Mouse (Mus musculus) heart, embryonic 14.5 days (tissue): ENCODE results near the gene Bcl2. TPM values are rescaled to one million over a fixed set of nuclear protein-coding genes. Genes with fewer than 3 reads are reported as not detected.

Experiments used
- ATAC-seq: fragments of 200-750 bp; cut with Nextera tagmentation; 2 replicates; pipeline ENCODE4 v1.8.0; 2017; ENCODE audit warnings: low read depth, moderate TSS enrichment; ENCODE audit not compliant: insufficient number of reproducible peaks, insufficient read depth, low FRiP score
- H3K27ac ChIP-seq, 2 experiments: fragments of 200-500 bp in 1 of 2; fragments of 300-500 bp in 1 of 2; sonication (generic) in 1 of 2; replicated peaks in 1 of 2; 2 replicates each; pipeline ENCODE4 v1.5.1; 2012 to 2014; ENCODE audit warnings: low read depth in 2 of 2, low read length in 2 of 2, control low read depth in 1 of 2, mild to moderate bottlenecking in 1 of 2, mixed read lengths in 1 of 2; ENCODE audit not compliant: control insufficient read depth in 1 of 2, insufficient read depth in 1 of 2
- H3K27me3 ChIP-seq: fragments of 300-500 bp; sonication (generic); 2 replicates; pipeline ENCODE4 v1.6.1; 2014; ENCODE audit warnings: mild to moderate bottlenecking, low read length, control low read depth; ENCODE audit not compliant: control insufficient read depth, insufficient read depth
- H3K36me3 ChIP-seq: fragments of 300-500 bp; sonication (generic); 2 replicates; pipeline ENCODE4 v1.6.1; 2014; ENCODE audit warnings: mild to moderate bottlenecking, control low read depth, low read length, mixed read lengths; ENCODE audit not compliant: control insufficient read depth, insufficient read depth
- H3K4me1 ChIP-seq, 2 experiments: fragments of 200-500 bp in 1 of 2; fragments of 300-500 bp in 1 of 2; sonication (generic) in 1 of 2; 2 replicates each; pipeline ENCODE4 v1.6.1; 2012 to 2014; ENCODE audit warnings: low read length in 2 of 2, control low read depth in 1 of 2, mixed read lengths in 1 of 2; ENCODE audit not compliant: control insufficient read depth in 2 of 2, insufficient read depth in 2 of 2
- H3K4me2 ChIP-seq: fragments of 300-500 bp; sonication (generic); 2 replicates; pipeline ENCODE4 v1.6.1; 2014; ENCODE audit warnings: mild to moderate bottlenecking, low read length
- H3K4me3 ChIP-seq, 2 experiments: fragments of 200-500 bp in 1 of 2; fragments of 300-500 bp in 1 of 2; sonication (generic) in 1 of 2; 2 replicates each; pipeline ENCODE4 v1.5.1; 2012 to 2014; ENCODE audit warnings: low read length in 2 of 2, mild to moderate bottlenecking in 2 of 2, control low read depth in 1 of 2, low read depth in 1 of 2, moderate library complexity in 1 of 2; ENCODE audit not compliant: control insufficient read depth in 1 of 2, insufficient read depth in 1 of 2
- H3K9ac ChIP-seq: fragments of 300-500 bp; sonication (generic); 2 replicates; pipeline ENCODE4 v1.6.1; 2014; ENCODE audit warnings: mild to moderate bottlenecking, low read length
- H3K9me3 ChIP-seq: fragments of 300-500 bp; sonication (generic); 2 replicates; pipeline ENCODE4 v1.6.1; 2016; ENCODE audit warnings: low read length, control low read depth; ENCODE audit not compliant: control insufficient read depth
- WGBS: fragments of 180-500 bp; shearing (Covaris S2); extraction: QIAGEN DNeasy Blood & Tissue Kit; methylation state at CpG from one replicate; pipeline ENCODE4 v1.1.7; 2014; 5-methylcytosine and 5-hydroxymethylcytosine counted together
- polyA plus RNA-seq: library from polyadenylated mRNA; unstranded; fragments of >200 nt; fragmentation: Nextera tagmentation; extraction: Ambion mirVana; gene quantifications from 2 replicates; pipeline ENCODE4 v1.2.1, GENCODE M21; 2014

Bcl2 gene
- polyA plus RNA-seq, 1 experiment from 2014 or later, result 6.2 TPM

GRCm38 (mm10) chr1:106654254-106654653, 59.8 kb downstream of the Bcl2 start:
- no peak overlapping the region for H3K9ac ChIP-seq
- 91% methylated on average over 6 of the region's 6 CpGs for WGBS
- no peak overlapping the region for H3K4me3 ChIP-seq
- no peak for ATAC-seq
- no peak overlapping the region for H3K27ac ChIP-seq
- H3K4me1 ChIP-seq, result peaks cover 17 to 36% of the 10 kb centered on the region in 2 experiments
- H3K27me3 ChIP-seq, result no peaks in the 10 kb centered on the region
- no peaks in the 10 kb centered on the region for H3K36me3 ChIP-seq
- H3K4me2 ChIP-seq, result no peak overlapping the region
- no peaks in the 10 kb centered on the region for H3K9me3 ChIP-seq

- H3K36me3 ChIP-seq, result no peaks in the 10 kb centered on the region
- H3K27me3 ChIP-seq, result no peaks in the 10 kb centered on the region
- H3K9ac ChIP-seq, result no peak overlapping the region
- 20% methylated on average over 4 of the region's 4 CpGs for WGBS
- no peaks in the 10 kb centered on the region for H3K9me3 ChIP-seq
- peaks cover 17 to 36% of the 10 kb centered on the region in 2 experiments for H3K4me1 ChIP-seq
- no peak overlapping the region; a peak in 1 of 4 replicates for H3K27ac ChIP-seq
- no peak overlapping the region for H3K4me2 ChIP-seq
- ATAC-seq, result peak; percentile 43; the same call in 1 of the 2 replicates
- no peak overlapping the region for H3K4me3 ChIP-seq
These were observed 60.6 kb downstream of the Bcl2 start for GRCm38 (mm10) chr1:106653441-106653860.

GRCm38 (mm10) chr1:106651211-106651610, 62.9 kb downstream of the Bcl2 start:
- no peaks in the 10 kb centered on the region for H3K36me3 ChIP-seq
- peaks cover 17 to 36% of the 10 kb centered on the region in 2 experiments for H3K4me1 ChIP-seq
- no peak overlapping the region for H3K4me2 ChIP-seq
- ATAC-seq, result no peak
- H3K4me3 ChIP-seq, result no peak overlapping the region
- no peak overlapping the region for H3K9ac ChIP-seq
- H3K9me3 ChIP-seq, result no peaks in the 10 kb centered on the region
- no peak overlapping the region for H3K27ac ChIP-seq
- 93% methylated on average over 7 of the region's 7 CpGs for WGBS
- H3K27me3 ChIP-seq, result no peaks in the 10 kb centered on the region

- no peaks in the 10 kb centered on the region for H3K27me3 ChIP-seq
- H3K4me2 ChIP-seq, result no peak overlapping the region
- ATAC-seq, result no peak
- no peak overlapping the region for H3K27ac ChIP-seq
- 76% methylated on average over 4 of the region's 4 CpGs for WGBS
- H3K9ac ChIP-seq, result no peak overlapping the region
- H3K4me3 ChIP-seq, result no peak overlapping the region
- peaks cover 17 to 36% of the 10 kb centered on the region in 2 experiments for H3K4me1 ChIP-seq
- no peaks in the 10 kb centered on the region for H3K36me3 ChIP-seq
- H3K9me3 ChIP-seq, result no peaks in the 10 kb centered on the region
These were observed 63.6 kb downstream of the Bcl2 start for GRCm38 (mm10) chr1:106650427-106650826.

GRCm38 (mm10) chr1:106647336-106647735, 66.7 kb downstream of the Bcl2 start:
- H3K9me3 ChIP-seq, result no peaks in the 10 kb centered on the region
- H3K9ac ChIP-seq, result no peak overlapping the region
- no peak overlapping the region for H3K27ac ChIP-seq
- H3K4me2 ChIP-seq, result no peak overlapping the region
- no peaks in the 10 kb centered on the region for H3K36me3 ChIP-seq
- ATAC-seq, result no peak
- 75% methylated on average over 3 of the region's 3 CpGs for WGBS
- H3K4me1 ChIP-seq, result peaks cover 11 to 27% of the 10 kb centered on the region in 2 experiments
- H3K27me3 ChIP-seq, result no peaks in the 10 kb centered on the region
- H3K4me3 ChIP-seq, result no peak overlapping the region

- no peak overlapping the region for H3K27ac ChIP-seq
- WGBS, result 73% methylated on average over 4 of the region's 4 CpGs
These were observed 69.5 kb downstream of the Bcl2 start for GRCm38 (mm10) chr1:106644566-106644965.

GRCm38 (mm10) chr1:106643527-106643926, 70.5 kb downstream of the Bcl2 start:
- Histone ChIP-seq H3K4me2 (no peak overlapping the region), H3K9ac (no peak overlapping the region), H3K9me3 (no peaks in the 10 kb centered on the region), H3K27ac (no peak overlapping the region), H3K36me3 (no peaks in the 10 kb centered on the region), H3K4me1 (peaks cover 2 to 6% of the 10 kb centered on the region in 2 experiments), H3K27me3 (no peaks in the 10 kb centered on the region), H3K4me3 (no peak overlapping the region)
- 41% methylated on average over 3 of the region's 3 CpGs for WGBS
- ATAC-seq, result no peak

More at GRCm38 (mm10) chr1:106644566-106644965, 69.5 kb downstream of the Bcl2 start:
- Histone ChIP-seq H3K9me3 (no peaks in the 10 kb centered on the region), H3K4me2 (no peak overlapping the region), H3K4me3 (no peak overlapping the region), H3K4me1 (peaks cover 2 to 6% of the 10 kb centered on the region in 2 experiments), H3K9ac (no peak overlapping the region), H3K27me3 (no peaks in the 10 kb centered on the region), H3K36me3 (no peaks in the 10 kb centered on the region)
- ATAC-seq, result no peak

- H3K4me3 ChIP-seq, result no peak overlapping the region
- no peak overlapping the region for H3K4me2 ChIP-seq
- H3K27me3 ChIP-seq, result no peaks in the 10 kb centered on the region
- WGBS, result 94% methylated on average over 1 of the region's 1 CpGs
- peaks cover 2 to 6% of the 10 kb centered on the region in 2 experiments for H3K4me1 ChIP-seq
- ATAC-seq, result no peak
- no peak overlapping the region for H3K27ac ChIP-seq
- H3K36me3 ChIP-seq, result no peaks in the 10 kb centered on the region
- no peak overlapping the region for H3K9ac ChIP-seq
- H3K9me3 ChIP-seq, result no peaks in the 10 kb centered on the region
These were observed 73.5 kb downstream of the Bcl2 start for GRCm38 (mm10) chr1:106640577-106640976.
